Mouse (Mus musculus) kidney, adult 2 months (tissue): ENCODE data around the gene Rpl23.
"Not testable (repeated sequence)": the region's sequence is repeated elsewhere in the genome, so short reads cannot be mapped to it uniquely, and the experiment has no call there.

ENCODE experiments used
- CTCF ChIP-seq: fragments of 200-500 bp; conservative IDR thresholded peaks from 2 replicates; pipeline ENCODE4 v1.5.1; 2011; ENCODE audit warnings: low read depth, mild to moderate bottlenecking, control low read depth, low read length, moderate library complexity, mixed read lengths; ENCODE audit not compliant: insufficient read depth, insufficient read length
- POLR2A ChIP-seq: fragments of 200-500 bp; IDR thresholded peaks from one replicate; pipeline ENCODE4 v1.6.1; 2011; ENCODE audit warnings: low read depth, low read length, control low read depth

- TF ChIP-seq CTCF, POLR2A: not testable (repeated sequence)
Observed at GRCm38 (mm10) chr11:97734810-97735209, 47.4 kb downstream of the Rpl23 start.
